Mouse (Mus musculus) lung, embryonic 14.5 days (tissue): Measurements from ENCODE around the gene Mcrip2. TPM values are rescaled to one million over a fixed set of nuclear protein-coding genes. Genes with fewer than 3 reads are reported as not detected.

Experiments used
- ATAC-seq: fragments of 200-750 bp; cut with Nextera tagmentation; 2 replicates; pipeline ENCODE4 v1.8.0; 2017; ENCODE audit warnings: mild to moderate bottlenecking, moderate TSS enrichment, moderate library complexity; ENCODE audit not compliant: insufficient read depth
- DNase-seq: peaks from one replicate; pipeline ENCODE4 v3.0.0-alpha.2; 2015
- H3K27ac ChIP-seq: fragments of 300-500 bp; sonication (generic); 2 replicates; pipeline ENCODE4 v1.5.1; 2014; ENCODE audit warnings: low read depth, mild to moderate bottlenecking, moderate library complexity
- H3K27me3 ChIP-seq: fragments of 300-500 bp; sonication (generic); 2 replicates; pipeline ENCODE4 v1.6.1; 2014; ENCODE audit warnings: low read length, control low read depth; ENCODE audit not compliant: insufficient read depth
- H3K36me3 ChIP-seq: fragments of 300-500 bp; sonication (generic); 2 replicates; pipeline ENCODE4 v1.6.1; 2014; ENCODE audit warnings: control low read depth; ENCODE audit not compliant: insufficient read depth
- H3K4me1 ChIP-seq: fragments of 300-500 bp; sonication (generic); 2 replicates; pipeline ENCODE4 v1.6.1; 2014; ENCODE audit warnings: antibody characterized with exemption, control low read depth; ENCODE audit not compliant: insufficient read depth
- H3K4me2 ChIP-seq: fragments of 300-500 bp; sonication (generic); 2 replicates; pipeline ENCODE4 v1.6.1; 2014; ENCODE audit warnings: mild to moderate bottlenecking
- H3K4me3 ChIP-seq: fragments of 300-500 bp; sonication (generic); 2 replicates; pipeline ENCODE4 v1.5.1; 2014; ENCODE audit warnings: low read depth, low read length
- H3K9ac ChIP-seq: fragments of 300-500 bp; sonication (generic); 2 replicates; pipeline ENCODE4 v1.6.1; 2014
- H3K9me3 ChIP-seq: fragments of 300-500 bp; sonication (generic); 2 replicates; pipeline ENCODE4 v1.6.1; 2016; ENCODE audit warnings: low read depth, low read length, control low read depth
- CTCF ChIP-seq: IDR thresholded peaks from 2 replicates; pipeline ENCODE4 v1.5.1; 2016; ENCODE audit warnings: antibody characterized with exemption, low read depth
- WGBS: fragments of 180-500 bp; shearing (Covaris S2); extraction: QIAGEN DNeasy Blood & Tissue Kit; methylation state at CpG from one replicate; pipeline ENCODE4 v1.1.7; 2014; 5-methylcytosine and 5-hydroxymethylcytosine counted together
- polyA plus RNA-seq: library from polyadenylated mRNA; unstranded; fragments of >200 nt; fragmentation: Nextera tagmentation; extraction: Ambion mirVana; gene quantifications from 2 replicates; pipeline ENCODE4 v1.2.1, GENCODE M21; 2014

Gene Mcrip2
- polyA plus RNA-seq, 1 experiment from 2014 or later: 17.9 TPM

DNA sequence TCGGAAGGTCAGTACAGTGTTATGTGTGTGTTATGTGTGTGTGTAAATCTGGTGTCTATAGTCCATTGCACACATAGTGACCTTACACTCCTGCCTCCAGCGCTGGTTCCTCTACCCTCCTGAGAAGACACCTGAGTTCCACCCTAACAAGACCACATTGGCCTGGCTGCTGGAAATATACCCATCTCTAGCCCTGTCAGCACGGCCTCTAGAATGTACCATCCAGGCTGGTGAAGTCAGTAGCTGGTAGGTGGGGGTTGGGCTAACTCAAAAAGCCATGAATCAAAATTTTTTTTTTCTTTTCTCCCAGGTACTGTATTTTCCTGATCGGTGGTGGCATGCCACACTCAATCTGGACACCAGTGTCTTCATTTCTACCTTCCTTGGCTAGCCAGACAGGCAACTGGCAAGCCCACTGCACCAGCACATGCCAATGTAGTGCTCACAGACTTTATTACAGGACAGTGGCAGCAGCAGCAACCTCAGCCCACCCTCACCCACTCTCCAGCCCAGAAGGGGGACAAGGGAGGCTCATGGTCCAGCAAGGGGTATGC is 38.3 kb downstream of the Mcrip2 start:
- Histone ChIP-seq H3K4me3 (peak overlapping the region; percentile 82; the same call in 1 of the 2 replicates), H3K9ac (peak overlapping the region; percentile 67; the same call in 1 of the 2 replicates)
- no peak for ATAC-seq

GRCm38 (mm10) chr17:25829558-25830017 is 39.0 kb downstream of the Mcrip2 start:
- Histone ChIP-seq H3K4me1 (peaks cover 35% of the 10 kb centered on the region), H3K9me3 (no peaks in the 10 kb centered on the region), H3K27ac (peak overlapping the region; percentile 91), H3K4me3 (peak overlapping the region; percentile 82), H3K27me3 (no peaks in the 10 kb centered on the region), H3K4me2 (peak overlapping the region; percentile 98), H3K9ac (peak overlapping the region; percentile 67), H3K36me3 (peaks cover 59% of the 10 kb centered on the region)
- ATAC-seq (no peak), DNase-seq (no peak)
- 27% methylated on average over 8 of the region's 8 CpGs for WGBS
- no peak for TF ChIP-seq CTCF

More for the DNA sequence above, 38.3 kb downstream of the Mcrip2 start:
- no peak for DNase-seq
- Histone ChIP-seq H3K36me3 (peaks cover 65% of the 10 kb centered on the region), H3K27me3 (no peaks in the 10 kb centered on the region), H3K4me1 (peaks cover 33% of the 10 kb centered on the region), H3K4me2 (peak overlapping the region; percentile 98), H3K27ac (no peak overlapping the region), H3K9me3 (no peaks in the 10 kb centered on the region)
- WGBS: 80% methylated on average over 4 of the region's 4 CpGs
- no peak for TF ChIP-seq CTCF

GRCm38 (mm10) chr17:25828712-25829557 is 39.6 kb downstream of the Mcrip2 start, which contains the start of gene Jmjd8:
TSS of gene Jmjd8 (plus strand) at chr17:25828867.
- Histone ChIP-seq H3K36me3 (peaks cover 57% of the 10 kb centered on the region), H3K9ac (peak within 1 kb of the TSS; percentile 67), H3K4me2 (peak within 1 kb of the TSS; percentile 98), H3K27me3 (no peaks in the 10 kb centered on the region), H3K4me3 (peak within 1 kb of the TSS; percentile 82), H3K27ac (peak within 1 kb of the TSS; percentile 91), H3K9me3 (no peaks in the 10 kb centered on the region), H3K4me1 (peaks cover 33% of the 10 kb centered on the region)
- ATAC-seq (peak; percentile 26; the same call in 1 of the 2 replicates), DNase-seq (peak; percentile 91)
- peak; percentile 62 for TF ChIP-seq CTCF
- 5% methylated on average over 32 of the region's 32 CpGs for WGBS

GRCm38 (mm10) chr17:25828223-25828594 is 40.4 kb downstream of the Mcrip2 start:
- Histone ChIP-seq H3K27ac (peak overlapping the region; percentile 91; the same call in 1 of the 2 replicates), H3K4me2 (peak overlapping the region; percentile 98), H3K9ac (peak overlapping the region; percentile 67; the same call in 1 of the 2 replicates), H3K4me3 (peak overlapping the region; percentile 82), H3K9me3 (no peaks in the 10 kb centered on the region), H3K4me1 (peaks cover 33% of the 10 kb centered on the region), H3K36me3 (peaks cover 57% of the 10 kb centered on the region), H3K27me3 (no peaks in the 10 kb centered on the region)
- 82% methylated on average over 8 of the region's 8 CpGs for WGBS
- ATAC-seq (no peak), DNase-seq (no peak)
- no peak for TF ChIP-seq CTCF

- Histone ChIP-seq H3K4me2 (no peak overlapping the region), H3K4me1 (peaks cover 33% of the 10 kb centered on the region), H3K27me3 (no peaks in the 10 kb centered on the region), H3K36me3 (peaks cover 57% of the 10 kb centered on the region), H3K27ac (no peak overlapping the region), H3K4me3 (no peak overlapping the region), H3K9ac (no peak overlapping the region), H3K9me3 (no peaks in the 10 kb centered on the region)
- ATAC-seq (no peak), DNase-seq (no peak)
- 89% methylated on average over 22 of the region's 22 CpGs for WGBS
- TF ChIP-seq CTCF: no peak
Observed at GRCm38 (mm10) chr17:25827546-25828222, 40.9 kb downstream of the Mcrip2 start.

GRCm38 (mm10) chr17:25827011-25827410 is 41.6 kb downstream of the Mcrip2 start:
- DNase-seq (no peak), ATAC-seq (no peak)
- Histone ChIP-seq H3K27ac (no peak overlapping the region), H3K4me3 (no peak overlapping the region), H3K4me2 (no peak overlapping the region), H3K27me3 (no peaks in the 10 kb centered on the region), H3K36me3 (peaks cover 56% of the 10 kb centered on the region), H3K4me1 (peaks cover 33% of the 10 kb centered on the region), H3K9ac (no peak overlapping the region; the same call in 1 of the 2 replicates), H3K9me3 (no peaks in the 10 kb centered on the region)
- TF ChIP-seq CTCF: no peak
- WGBS: 91% methylated on average over 13 of the region's 13 CpGs
